8 mouse cellular contexts compared by ENCODE assay signal in the genomic region with DNA sequence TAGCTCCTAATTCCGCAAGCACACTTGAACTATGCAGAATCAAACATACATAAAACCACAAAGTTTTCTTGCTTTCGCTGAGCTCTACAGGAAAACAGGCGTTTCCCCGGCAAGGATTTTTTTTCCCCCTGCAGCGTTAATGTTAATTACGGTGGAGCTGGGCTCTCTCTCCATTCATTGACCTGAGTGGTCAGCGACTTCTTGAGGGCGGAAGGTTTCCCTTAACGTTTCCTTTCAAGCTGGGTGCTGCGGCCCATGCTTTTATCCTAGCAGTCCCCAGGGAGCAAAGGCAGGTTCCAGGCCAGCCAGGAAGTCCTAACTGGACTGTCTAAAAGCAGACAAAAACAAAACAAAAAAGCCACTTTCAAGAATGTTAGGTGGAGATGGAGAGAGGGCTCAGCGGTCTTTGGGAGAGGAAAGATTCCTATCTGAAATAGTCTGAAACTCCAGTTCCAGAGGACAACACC. TPM values are rescaled to one million over a fixed set of nuclear protein-coding genes. Genes with fewer than 3 reads are reported as not detected.
DNase-seq lines count a peak whose midpoint lies in the region; ATAC-seq and TF ChIP-seq lines count a peak whose summit lies in the region.

No protein-coding gene starts in this region.

- peak overlapping the region; percentile 83 for H3K4me2 ChIP-seq in embryonic facial prominence, embryonic 13.5 days
- H3K4me2 ChIP-seq in hindbrain, embryonic 15.5 days, result peak overlapping the region; percentile 78

- no peaks in the 10 kb centered on the region for H3K27me3 ChIP-seq in heart, adult 2 months (ENCODE audit: control insufficient read depth, insufficient read depth, low read length)
- H3K27me3 ChIP-seq in embryonic facial prominence, embryonic 13.5 days, result peaks cover 11% of the 10 kb centered on the region
- peaks cover 6% of the 10 kb centered on the region; the same call in 1 of the 2 replicates for H3K27me3 ChIP-seq in hindbrain, embryonic 15.5 days

- no peaks in the 10 kb centered on the region for H3K79me2 ChIP-seq in heart, adult 2 months (replicated peaks; ENCODE audit: control insufficient read depth, insufficient read depth, low read length)
- no peaks in the 10 kb centered on the region for H3K79me2 ChIP-seq in macrophage (ENCODE audit: inconsistent target)

- DNase-seq in heart, adult 2 months, result peak; percentile 37 to 47
- no peak for DNase-seq in heart, adult 11 months
- DNase-seq in layer of hippocampus, adult 9-11 months, result no peak
- no peak for DNase-seq in frontal cortex, postnatal 25 days (ENCODE audit: low spot score in 2 of 2)
- DNase-seq in left cerebral cortex, postnatal 36 days (ENCODE audit: low spot score in 2 of 2), result no peak

- H3K36me3 ChIP-seq in heart, adult 2 months (ENCODE audit: control insufficient read depth, insufficient read depth, low read length), result no peaks in the 10 kb centered on the region; the same call in 1 of the 2 replicates
- H3K36me3 ChIP-seq in embryonic facial prominence, embryonic 13.5 days, result peaks cover 42% of the 10 kb centered on the region
- peaks cover 39% of the 10 kb centered on the region for H3K36me3 ChIP-seq in hindbrain, embryonic 15.5 days
- peaks cover 35% of the 10 kb centered on the region for H3K36me3 ChIP-seq in macrophage (ENCODE audit: inconsistent target)

- TF ChIP-seq CTCF in heart, adult 2 months (IDR thresholded peaks at IDR 0.05), result no peak

- 0 out of 2 replicates have a peak, but pooled peaks have one; percentile 14 for TF ChIP-seq EP300 in heart, adult 2 months (IDR thresholded peaks at IDR 0.05; ENCODE audit: insufficient read depth, low read depth, low read length)

- no peak for ATAC-seq in embryonic facial prominence, embryonic 13.5 days (ENCODE audit: insufficient number of reproducible peaks, insufficient read depth, low FRiP score, low TSS enrichment, low read depth)
- ATAC-seq in hindbrain, embryonic 15.5 days (ENCODE audit: low FRiP score, low read depth), result no peak

- intact Hi-C loops in heart, adult 2 months (cut with DNase I), result no loop called here
- intact Hi-C loops in left cerebral cortex, postnatal 36 days (cut with DNase I), result no loop called here

- no peak for TF ChIP-seq POLR2A in heart, adult 2 months (IDR thresholded peaks at IDR 0.05; ENCODE audit: insufficient read depth, low read depth, low read length)

- no peaks in the 10 kb centered on the region for H3K9me3 ChIP-seq in embryonic facial prominence, embryonic 13.5 days
- no peaks in the 10 kb centered on the region for H3K9me3 ChIP-seq in hindbrain, embryonic 15.5 days

- H3K27ac ChIP-seq in heart, adult 2 months, result peak overlapping the region; percentile 88
- H3K27ac ChIP-seq in embryonic facial prominence, embryonic 13.5 days, result no peak overlapping the region
- no peak overlapping the region for H3K27ac ChIP-seq in hindbrain, embryonic 15.5 days (replicated peaks)
- no peak overlapping the region for H3K27ac ChIP-seq in macrophage

- H3K4me3 ChIP-seq in heart, adult 2 months, result peak overlapping the region; percentile 77
- peak overlapping the region; percentile 95 for H3K4me3 ChIP-seq in embryonic facial prominence, embryonic 13.5 days
- peak overlapping the region; percentile 91 for H3K4me3 ChIP-seq in hindbrain, embryonic 15.5 days
- H3K4me3 ChIP-seq in macrophage (ENCODE audit: inconsistent target), result peak overlapping the region; percentile 52

- H3K9ac ChIP-seq in heart, adult 2 months (ENCODE audit: low read depth, low read length), result no peak overlapping the region; the same call in 1 of the 2 replicates
- H3K9ac ChIP-seq in embryonic facial prominence, embryonic 13.5 days, result peak overlapping the region; percentile 85
- peak overlapping the region; percentile 89 for H3K9ac ChIP-seq in hindbrain, embryonic 15.5 days

- WGBS in heart, adult 2 months, result 11% methylated on average over 11 of the region's 11 CpGs
- 3% methylated on average over 11 of the region's 11 CpGs for WGBS in embryonic facial prominence, embryonic 13.5 days
- WGBS in hindbrain, embryonic 15.5 days, result 4% methylated on average over 11 of the region's 11 CpGs
- 23% methylated on average over 11 of the region's 11 CpGs for WGBS in macrophage (ENCODE audit: missing documents)

- peaks cover 3% of the 10 kb centered on the region; the same call in 1 of the 2 replicates for H3K4me1 ChIP-seq in heart, adult 2 months (ENCODE audit: control insufficient read depth, insufficient read depth, low read length)
- H3K4me1 ChIP-seq in embryonic facial prominence, embryonic 13.5 days, result peaks cover 17% of the 10 kb centered on the region
- H3K4me1 ChIP-seq in hindbrain, embryonic 15.5 days (replicated peaks), result peaks cover 31% of the 10 kb centered on the region

RNA-seq across cellular contexts. Expression of gene Pop5, which starts 3.1 kb away (rescaled TPM):
- total RNA-seq in heart, adult 2 months (2021), result 10 to 100 TPM; 32.2 to 38.1 TPM
- 36.2 and 43.8 TPM in 2 replicates for polyA plus RNA-seq in heart, adult 2 months (2012; rRNA removed)
- polyA plus RNA-seq in embryonic facial prominence, embryonic 13.5 days (2015; fragmentation: Nextera tagmentation; extraction: Ambion mirVana), result 83.5 and 88.1 TPM in 2 replicates
- polyA plus RNA-seq in hindbrain, embryonic 15.5 days (2015; fragmentation: Nextera tagmentation; extraction: Ambion mirVana), result 102 TPM in 2 replicates
- total RNA-seq in macrophage (2018; cell fraction: chromatin; rRNA removed), result 10 to 100 TPM in 1 of 26 experiments, 1 to 10 TPM in 16, not detected in 9; 2.0 to 12.9 (median 4.5) TPM
- 10 to 100 TPM; 11.7 to 24.9 (median 17.4) TPM for total RNA-seq in macrophage (2018; cell fraction: cytosol; rRNA removed)
- total RNA-seq in macrophage (2018; cell fraction: nucleus; rRNA removed), result 10 to 100 TPM in 6 of 26 experiments, 1 to 10 TPM in 20; 1.3 to 15.4 (median 6.0) TPM
- polyA plus RNA-seq in macrophage (2018), result 18.6 to 30.7 TPM (median 22.3 TPM) in 3 replicates
- total RNA-seq in left cerebral cortex, postnatal 36 days (2021), result 100 to 1,000 TPM; 100 to 103 TPM

RNA-seq across cellular contexts. Expression of gene Rnf10, which starts 33.9 kb away (rescaled TPM):
- 100 to 1,000 TPM; 391 to 397 TPM for total RNA-seq in heart, adult 2 months (2021)
- 175 and 205 TPM in 2 replicates for polyA plus RNA-seq in heart, adult 2 months (2012; rRNA removed)
- 129 and 136 TPM in 2 replicates for polyA plus RNA-seq in embryonic facial prominence, embryonic 13.5 days (2015; fragmentation: Nextera tagmentation; extraction: Ambion mirVana)
- 187 and 218 TPM in 2 replicates for polyA plus RNA-seq in hindbrain, embryonic 15.5 days (2015; fragmentation: Nextera tagmentation; extraction: Ambion mirVana)
- total RNA-seq in macrophage (2018; cell fraction: chromatin; rRNA removed), result 100 to 1,000 TPM in 23 of 26 experiments, 10 to 100 TPM in 3; 78.3 to 198 (median 139) TPM
- 100 to 1,000 TPM; 101 to 133 (median 123) TPM for total RNA-seq in macrophage (2018; cell fraction: cytosol; rRNA removed)
- total RNA-seq in macrophage (2018; cell fraction: nucleus; rRNA removed), result 100 to 1,000 TPM in 21 of 26 experiments, 10 to 100 TPM in 5; 87.0 to 147 (median 113) TPM
- polyA plus RNA-seq in macrophage (2018), result 89.0 to 101 TPM (median 92.8 TPM) in 3 replicates
- 100 to 1,000 TPM; 247 to 258 TPM for total RNA-seq in left cerebral cortex, postnatal 36 days (2021)

RNA-seq across cellular contexts. Expression of gene Coq5, which starts 40.7 kb away (rescaled TPM):
- 100 to 1,000 TPM; 140 to 146 TPM for total RNA-seq in heart, adult 2 months (2021)
- polyA plus RNA-seq in heart, adult 2 months (2012; rRNA removed), result 57.1 and 84.0 TPM in 2 replicates
- polyA plus RNA-seq in embryonic facial prominence, embryonic 13.5 days (2015; fragmentation: Nextera tagmentation; extraction: Ambion mirVana), result 42.5 and 43.2 TPM in 2 replicates
- polyA plus RNA-seq in hindbrain, embryonic 15.5 days (2015; fragmentation: Nextera tagmentation; extraction: Ambion mirVana), result 57.3 and 59.3 TPM in 2 replicates
- 10 to 100 TPM; 10.2 to 40.4 (median 20.7) TPM for total RNA-seq in macrophage (2018; cell fraction: chromatin; rRNA removed)
- 10 to 100 TPM; 12.8 to 30.2 (median 24.1) TPM for total RNA-seq in macrophage (2018; cell fraction: cytosol; rRNA removed)
- total RNA-seq in macrophage (2018; cell fraction: nucleus; rRNA removed), result 10 to 100 TPM; 11.4 to 36.7 (median 19.4) TPM
- polyA plus RNA-seq in macrophage (2018), result 22.6 to 29.0 TPM (median 22.8 TPM) in 3 replicates
- 10 to 100 TPM; 38.1 to 40.1 TPM for total RNA-seq in left cerebral cortex, postnatal 36 days (2021)

RNA-seq across cellular contexts. Expression of gene Cabp1, which starts 44.6 kb away (rescaled TPM):
- total RNA-seq in heart, adult 2 months (2021), result 1 to 10 TPM; 2.3 to 3.9 TPM
- polyA plus RNA-seq in heart, adult 2 months (2012; rRNA removed), result 6.0 and 13.2 TPM in 2 replicates
- 1.3 and 2.0 TPM in 2 replicates for polyA plus RNA-seq in embryonic facial prominence, embryonic 13.5 days (2015; fragmentation: Nextera tagmentation; extraction: Ambion mirVana)
- 11.2 and 14.2 TPM in 2 replicates for polyA plus RNA-seq in hindbrain, embryonic 15.5 days (2015; fragmentation: Nextera tagmentation; extraction: Ambion mirVana)
- 1 to 10 TPM in 1 of 26 experiments, under 1 TPM in 1, not detected in 24; 0.50 to 1.0 TPM for total RNA-seq in macrophage (2018; cell fraction: chromatin; rRNA removed)
- total RNA-seq in macrophage (2018; cell fraction: cytosol; rRNA removed), result not detected
- under 1 TPM in 2 of 26 experiments, not detected in 24; 0.21 to 0.84 TPM for total RNA-seq in macrophage (2018; cell fraction: nucleus; rRNA removed)
- polyA plus RNA-seq in macrophage (2018), result not detected in 3 replicates
- total RNA-seq in left cerebral cortex, postnatal 36 days (2021), result 100 to 1,000 TPM; 309 to 312 TPM

Comparison
In these comparisons a context has a peak if more than half of its experiments do, and no peak if none do; other contexts are left out.
1. DNase-seq: peak in heart, adult 2 months (2 of 2); none in heart, adult 11 months (single experiment), layer of hippocampus, adult 9-11 months (single experiment), frontal cortex, postnatal 25 days (0 of 2) and left cerebral cortex, postnatal 36 days (0 of 2).
2. Peak in every context shown above with its lines, with median percentiles within 50 percentile points of each other: H3K4me3 ChIP-seq.